Mouse (Mus musculus): Measurements from ENCODE around the gene Tmem176b.
A peak's percentile ranks its signal among the peaks of the same experiment; 100 is the strongest.
"Not testable (repeated sequence)": the region's sequence is repeated elsewhere in the genome, so short reads cannot be mapped to it uniquely, and the experiment has no call there.

The Tmem176b gene

DNA sequence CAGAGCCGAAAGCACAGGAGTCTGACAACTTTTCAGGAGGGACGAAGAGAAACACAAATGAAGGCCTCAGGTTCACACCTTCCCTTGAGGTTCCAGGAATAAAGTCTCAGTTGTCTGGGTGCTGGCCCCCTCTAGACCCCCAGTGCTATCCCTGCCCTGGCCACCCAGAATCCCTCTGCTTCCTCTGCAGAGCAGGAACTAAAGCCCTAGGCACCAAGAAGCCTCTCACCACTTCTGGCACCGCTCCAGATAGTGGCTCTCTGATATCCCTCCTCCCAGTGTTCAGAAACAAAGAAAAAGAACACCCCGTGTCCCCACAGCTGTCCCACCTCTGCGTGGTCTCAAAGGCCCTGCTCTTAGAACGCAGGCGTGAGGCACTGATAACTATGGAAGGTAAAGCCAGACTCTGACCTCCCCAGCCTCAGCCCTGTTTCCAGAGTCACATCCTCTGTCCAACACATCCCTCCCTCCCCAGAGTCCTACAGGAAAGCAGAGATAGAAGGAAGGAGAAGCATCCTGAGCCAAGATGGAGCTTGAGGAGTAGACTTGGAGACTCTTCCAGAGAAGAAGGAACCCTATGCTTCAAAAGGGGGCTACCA lies 826 bp downstream of the Tmem176b start, which contains the start of gene Tmem176a:
Gene Tmem176a, plus strand, starts transcription at position 549 of the 599 bp plus-strand sequence.
- no peak for DNase-seq

DNA sequence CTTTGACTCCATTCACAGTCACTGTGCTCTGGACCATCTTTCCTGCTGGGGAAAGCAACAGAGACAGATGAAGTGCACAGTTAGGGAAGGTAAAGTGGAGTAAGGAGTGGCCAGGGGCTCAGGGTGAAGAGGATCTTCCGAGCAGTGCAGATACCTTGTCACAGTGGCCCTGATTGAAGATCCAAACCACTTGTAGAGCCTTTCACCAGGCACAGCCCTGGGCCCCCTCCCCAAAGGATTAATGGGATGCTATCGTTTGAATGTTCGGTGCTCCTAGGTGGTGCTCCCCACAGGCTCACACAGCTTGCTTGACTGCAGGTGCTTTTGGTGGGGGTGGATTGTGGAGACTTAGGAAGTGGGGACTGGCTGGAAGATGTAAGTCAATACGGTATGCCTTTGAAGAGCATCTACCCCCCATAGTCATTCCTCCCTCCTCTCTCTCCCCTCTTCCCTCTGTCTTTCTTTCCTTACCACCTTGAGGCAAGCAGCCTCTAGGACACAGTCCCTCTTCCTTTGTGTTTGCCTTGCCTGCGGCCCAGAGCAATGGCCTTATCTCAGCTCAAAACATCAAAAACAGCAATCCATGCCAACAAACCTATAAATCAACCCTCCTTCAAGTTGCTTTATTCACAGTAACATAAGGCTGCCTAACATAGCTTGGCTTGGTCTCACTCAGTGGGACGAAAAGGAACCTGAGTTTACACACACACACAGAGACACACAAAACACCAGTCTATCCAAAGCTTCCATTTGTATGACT lies 2.8 kb downstream of the Tmem176b start:
- DNase-seq, result no peak

DNA sequence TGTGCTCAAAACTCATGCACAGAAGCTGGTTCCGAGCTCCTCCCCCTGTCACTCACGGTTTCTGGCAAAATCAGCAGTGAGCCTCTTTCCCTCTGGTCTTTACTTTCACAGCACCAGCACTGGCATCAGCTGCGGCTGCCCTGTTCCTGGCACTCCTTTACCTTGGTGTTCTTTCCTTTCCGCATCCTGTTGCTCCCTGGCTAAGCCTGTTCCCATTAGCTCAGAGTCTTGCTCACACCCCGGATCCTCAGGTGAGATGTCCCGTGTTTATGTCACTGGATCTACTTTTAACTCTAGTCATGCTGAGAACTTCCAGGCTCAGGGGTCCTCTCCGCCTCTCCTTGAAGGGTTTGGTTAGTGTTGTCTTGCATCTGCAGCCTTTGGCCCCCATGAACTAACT lies 3.8 kb downstream of the Tmem176b start:
- DNase-seq, result no peak

DNA sequence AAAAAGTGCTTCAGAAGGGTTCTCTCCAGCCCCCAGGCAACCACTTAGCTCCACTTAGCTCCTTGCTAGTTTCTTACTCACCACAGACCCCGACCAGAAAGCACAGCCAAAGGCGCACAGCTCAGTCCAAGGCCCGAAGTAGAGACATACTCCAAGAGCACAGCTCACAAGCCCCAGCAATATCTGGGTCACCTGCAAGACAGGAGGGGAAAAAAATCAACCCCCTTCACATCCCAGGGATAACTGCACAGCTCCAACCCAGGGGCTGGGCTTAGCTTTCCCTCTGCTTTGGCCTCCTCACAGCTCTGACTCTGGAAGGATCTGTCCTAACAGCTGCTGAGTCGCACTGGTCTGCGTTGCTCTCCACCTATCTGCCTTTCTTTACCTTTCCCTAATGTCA lies 5.2 kb downstream of the Tmem176b start:
- no peak for DNase-seq

DNA sequence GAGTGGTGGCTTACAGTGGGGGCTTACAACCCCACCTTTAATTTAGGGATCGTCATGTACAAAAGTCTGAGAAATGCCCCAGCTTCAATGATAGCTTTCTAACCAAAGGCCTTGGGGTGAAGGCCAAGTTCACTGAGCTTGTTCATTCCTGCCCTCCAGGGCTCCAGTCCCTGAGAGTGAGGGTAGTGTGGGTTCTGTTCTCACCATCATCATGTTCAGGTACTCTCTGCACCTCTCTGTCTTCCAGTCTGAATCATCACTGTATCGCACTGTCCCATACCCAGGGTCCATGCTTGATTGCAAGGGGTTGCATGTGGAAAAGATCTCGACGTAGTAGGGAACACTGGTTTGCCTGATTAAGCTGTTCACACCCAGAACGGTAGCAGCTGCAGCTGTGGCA lies 6.1 kb downstream of the Tmem176b start:
- DNase-seq, result no peak

DNA sequence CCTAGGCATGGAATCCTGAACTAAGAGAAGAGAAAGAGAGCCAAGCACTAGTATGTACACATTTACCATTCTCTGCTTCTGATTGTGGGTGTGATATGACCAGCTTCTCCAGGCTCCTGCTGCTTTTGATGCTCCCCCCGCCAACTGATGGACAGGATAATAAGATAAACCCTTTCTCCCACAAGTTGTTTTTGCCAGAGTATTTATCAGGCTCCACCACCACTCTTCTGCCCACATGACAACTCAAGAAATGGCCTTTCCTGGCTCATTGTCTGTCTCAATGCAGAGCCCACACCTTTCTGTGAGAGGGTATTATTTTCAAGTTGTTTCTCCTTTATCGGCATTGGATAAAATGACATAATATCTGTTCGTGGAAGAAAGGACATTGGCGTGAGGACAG lies 7.8 kb downstream of the Tmem176b start:
- no peak for DNase-seq

DNA sequence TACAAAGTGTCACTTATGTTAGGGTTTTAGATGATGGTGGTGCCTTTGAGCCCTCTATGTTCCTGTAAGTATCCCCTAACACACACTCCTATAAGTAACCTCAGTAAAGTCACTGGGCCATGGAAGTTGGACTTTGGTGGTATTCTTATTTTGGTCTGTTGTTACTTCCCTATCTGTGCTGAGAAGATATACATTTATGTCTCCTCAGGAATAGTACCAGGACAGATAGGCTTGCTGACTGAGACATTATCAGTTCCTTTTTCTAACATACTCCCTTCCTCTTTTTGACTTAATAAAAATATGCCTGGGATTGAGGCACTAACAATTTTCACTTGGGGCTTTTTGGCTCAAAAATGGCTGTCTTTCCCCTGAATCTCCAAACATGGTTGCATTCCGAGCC lies 8.9 kb downstream of the Tmem176b start:
- no peak for DNase-seq

DNA sequence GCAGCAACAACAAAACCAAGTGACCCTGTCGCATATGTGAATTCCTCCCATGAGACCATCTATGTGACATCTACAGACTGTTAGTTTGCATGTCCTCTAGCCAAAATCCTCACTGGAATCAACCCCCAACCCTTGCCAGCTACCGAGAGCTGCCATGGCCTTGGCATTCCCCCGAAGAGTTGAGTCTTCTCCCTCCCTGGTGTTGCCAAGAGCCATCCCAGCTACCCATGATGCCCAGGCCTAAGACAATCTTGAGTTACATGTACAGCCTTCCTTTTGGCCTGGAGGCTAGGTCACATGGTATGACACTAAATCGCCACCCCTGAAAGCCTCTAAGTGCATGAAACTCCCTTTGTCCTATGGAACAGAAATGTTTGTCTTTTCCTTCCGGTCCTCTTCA lies 10.2 kb downstream of the Tmem176b start:
- no peak for DNase-seq

DNA sequence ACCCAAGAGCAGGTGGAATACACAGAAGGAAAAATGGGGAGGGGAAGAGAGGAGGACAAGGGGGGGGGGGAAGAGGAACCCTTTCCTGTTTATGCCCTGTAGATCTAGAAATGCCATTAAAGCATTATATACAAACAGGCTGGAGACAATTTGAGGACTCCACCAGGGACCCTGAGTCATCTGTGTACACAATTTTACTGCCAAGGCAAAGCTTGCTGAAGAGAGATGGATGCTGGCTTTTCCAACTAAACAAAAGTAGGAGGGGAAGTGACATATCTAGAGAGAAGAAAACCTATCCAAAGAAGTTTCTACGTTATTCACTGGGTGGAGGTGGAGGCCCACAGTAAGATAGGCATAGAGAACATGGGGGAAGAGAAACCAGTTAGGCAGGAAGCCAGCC lies 11.1 kb downstream of the Tmem176b start:
- no peak for DNase-seq

DNA sequence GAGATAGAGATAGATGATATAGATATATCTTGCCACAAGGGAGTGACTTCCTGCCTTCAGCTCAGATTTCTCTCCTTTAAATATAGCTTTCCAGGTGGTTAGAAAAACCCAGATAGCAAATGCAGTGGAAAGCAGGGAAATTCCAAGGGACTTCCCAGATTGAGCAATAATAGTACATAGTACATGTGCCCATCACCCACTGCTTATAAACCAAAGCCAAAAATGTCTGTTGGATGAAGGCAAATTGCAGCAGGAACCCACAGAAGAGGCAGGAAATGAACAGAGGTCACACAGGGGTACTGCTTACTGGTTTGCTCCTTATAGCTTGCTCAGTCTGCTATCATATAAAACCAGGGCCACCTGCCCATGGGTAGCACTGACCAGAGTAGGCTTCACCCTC lies 11.6 kb downstream of the Tmem176b start:
- DNase-seq, result no peak

DNA sequence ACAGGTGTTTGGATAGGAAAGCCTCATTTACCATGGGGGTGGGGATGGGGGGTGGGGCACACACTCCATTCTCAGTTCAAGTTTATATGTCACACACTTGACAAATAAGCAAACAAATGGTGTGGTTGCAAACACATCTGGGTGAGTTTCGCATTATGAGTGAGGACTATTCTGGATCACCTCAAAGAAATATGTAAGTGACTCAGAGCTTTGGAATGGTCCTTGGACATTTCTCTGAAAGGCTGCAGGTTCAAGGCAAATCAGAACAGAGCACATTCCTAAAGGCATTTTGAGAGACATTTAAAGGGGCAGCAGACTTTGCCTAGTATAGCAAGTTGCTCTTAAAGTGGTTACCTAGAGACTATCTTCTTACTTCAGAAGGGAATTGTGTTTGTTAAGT lies 12.3 kb downstream of the Tmem176b start:
- no peak for DNase-seq

DNA sequence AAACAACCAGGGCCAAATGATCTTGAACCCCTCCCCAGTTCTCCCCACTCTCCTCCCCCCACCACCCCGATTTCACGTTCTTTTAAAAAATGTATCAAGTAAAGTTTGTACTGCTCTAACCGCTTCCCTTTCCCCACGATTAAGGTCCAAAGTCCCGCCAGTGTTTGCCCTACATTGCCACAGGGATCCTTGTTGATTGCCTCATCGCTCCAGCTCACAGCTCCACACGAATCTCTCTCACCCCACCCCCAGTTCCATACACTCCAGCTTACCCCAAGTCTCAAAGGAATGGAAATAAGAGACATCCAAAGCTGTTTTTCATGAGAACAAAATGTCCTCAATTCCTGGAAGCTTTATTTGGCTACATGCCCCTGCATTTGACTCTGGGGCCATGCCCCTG lies 16.3 kb downstream of the Tmem176b start:
- DNase-seq, result no peak

DNA sequence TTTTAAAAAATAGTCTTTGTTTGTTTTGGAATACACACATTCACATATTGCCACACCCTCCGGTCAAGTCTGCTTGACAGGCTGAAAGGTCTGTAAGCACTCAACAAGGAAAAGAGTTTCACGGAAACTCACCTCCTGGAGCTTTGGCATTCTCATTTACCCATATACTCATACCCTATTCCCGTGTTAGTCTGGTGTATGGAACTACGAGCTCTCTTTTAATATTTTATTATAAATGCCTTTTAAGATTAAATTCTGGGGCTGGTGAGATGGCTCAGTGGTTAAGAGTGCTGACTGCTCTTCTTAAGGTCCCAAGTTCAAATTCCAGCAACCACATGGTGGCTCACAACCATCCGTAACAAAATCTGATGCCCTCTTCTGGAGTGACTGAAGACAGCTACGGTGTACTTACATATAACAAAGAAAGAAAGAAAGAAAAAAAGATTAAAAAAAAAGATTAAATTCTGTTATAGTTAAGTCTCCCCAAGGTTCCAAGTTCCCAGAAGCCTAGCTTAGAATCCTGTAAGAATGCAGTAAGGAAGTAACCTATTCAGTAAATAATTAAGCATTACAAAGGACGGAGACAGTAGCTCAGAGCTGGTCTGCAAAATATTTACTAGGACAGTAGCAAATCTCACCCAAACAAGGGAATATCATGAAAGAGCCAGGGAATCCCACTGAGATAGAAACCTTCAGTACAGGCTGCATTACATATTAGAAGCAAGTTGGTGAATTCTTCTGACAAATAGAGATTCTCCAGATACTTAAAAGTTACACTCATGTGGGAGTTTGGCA lies 19.1 kb downstream of the Tmem176b start:
- DNase-seq, result not testable (repeated sequence)

DNA sequence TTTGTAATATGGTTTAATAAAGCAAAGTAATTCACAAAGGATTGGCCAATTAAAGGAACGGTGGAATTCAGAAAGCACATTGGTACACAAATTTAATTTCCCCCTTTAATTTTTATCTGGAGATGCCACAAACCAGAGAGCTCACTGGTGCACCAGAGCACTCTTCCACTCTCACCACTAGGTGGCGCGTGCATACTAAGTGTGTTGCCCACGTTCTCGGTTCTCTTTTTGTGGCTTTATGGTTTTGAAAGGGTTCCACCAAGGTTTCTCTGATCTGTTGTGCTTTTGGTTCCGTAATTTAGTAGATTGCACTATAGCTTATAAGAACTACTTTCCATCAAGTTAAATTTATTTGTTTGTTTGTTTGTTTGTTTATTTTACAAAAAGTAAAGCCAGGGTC lies 23.5 kb downstream of the Tmem176b start:
- DNase-seq, result peak; percentile 63

DNA sequence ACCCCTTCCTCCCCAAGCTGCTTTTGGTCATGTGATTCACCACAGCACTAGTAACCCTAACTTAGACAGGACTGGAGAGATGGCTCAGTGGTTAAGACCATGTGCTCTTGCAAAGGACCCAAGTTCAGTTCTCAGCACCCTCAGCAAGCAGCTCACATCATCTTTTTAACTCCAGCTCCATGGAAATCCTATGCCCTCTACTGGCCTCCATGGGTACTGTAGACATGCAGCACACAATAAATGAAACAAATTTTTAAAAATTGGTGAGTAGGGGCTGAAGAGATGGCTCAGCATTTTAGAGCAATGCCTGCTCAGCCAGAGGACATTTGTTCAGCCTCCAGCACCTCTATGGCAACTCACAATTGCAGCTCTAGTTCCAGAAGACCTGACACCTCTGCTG lies 26.3 kb downstream of the Tmem176b start:
- no peak for DNase-seq

DNA sequence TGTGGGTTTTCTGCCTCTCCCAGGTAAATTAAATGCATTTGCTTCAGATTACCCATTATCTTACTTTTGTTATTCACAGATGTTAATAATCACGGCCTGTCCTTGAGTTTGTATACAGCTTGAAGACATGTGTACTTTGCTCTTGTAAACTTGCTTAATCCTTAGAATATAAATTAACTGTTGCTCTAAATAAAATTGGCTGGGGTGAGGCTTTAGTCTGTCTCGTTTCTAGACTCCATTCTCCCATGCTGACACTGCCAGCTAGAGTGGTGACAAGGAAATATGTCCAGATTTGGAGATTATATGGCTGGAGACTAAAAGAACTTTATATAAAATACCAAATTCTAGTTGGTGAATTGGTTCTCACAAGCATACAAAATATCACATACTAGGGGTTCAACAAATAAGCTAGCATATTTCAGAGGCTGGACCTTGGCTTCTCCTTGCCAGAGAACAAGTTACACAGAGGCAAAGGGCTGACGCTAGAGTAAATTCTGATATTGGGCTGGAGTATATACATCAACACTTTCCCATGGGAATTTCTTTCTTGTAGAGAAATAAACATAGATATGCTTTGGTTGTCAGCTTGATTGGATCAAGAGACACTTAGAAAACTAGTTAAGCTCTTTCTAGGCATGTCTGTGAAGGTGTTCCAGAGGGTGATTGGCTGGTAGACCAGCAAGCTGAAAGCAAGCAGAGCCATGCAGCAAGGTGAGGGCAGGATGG lies 31.6 kb downstream of the Tmem176b start:
- DNase-seq, result no peak

DNA sequence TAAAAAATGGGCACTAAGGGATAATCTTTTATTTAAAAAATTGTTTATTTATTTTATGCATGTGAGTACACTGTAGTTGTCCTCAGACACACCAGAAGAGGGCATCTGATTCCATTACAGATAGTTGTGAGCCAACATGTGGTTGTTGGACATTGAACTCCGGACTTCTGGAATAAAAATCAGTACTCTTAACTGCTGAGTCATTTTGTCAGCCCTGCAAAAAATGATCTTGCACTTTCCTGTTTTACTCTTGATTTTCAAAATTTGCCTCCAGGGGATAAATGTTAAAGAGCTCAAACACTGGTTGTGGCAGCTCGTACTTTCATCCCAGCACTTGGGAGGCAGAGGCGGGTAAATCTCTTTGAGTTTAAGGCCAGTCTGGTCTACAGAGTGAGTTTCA lies 34.5 kb downstream of the Tmem176b start:
- DNase-seq, result no peak

DNA sequence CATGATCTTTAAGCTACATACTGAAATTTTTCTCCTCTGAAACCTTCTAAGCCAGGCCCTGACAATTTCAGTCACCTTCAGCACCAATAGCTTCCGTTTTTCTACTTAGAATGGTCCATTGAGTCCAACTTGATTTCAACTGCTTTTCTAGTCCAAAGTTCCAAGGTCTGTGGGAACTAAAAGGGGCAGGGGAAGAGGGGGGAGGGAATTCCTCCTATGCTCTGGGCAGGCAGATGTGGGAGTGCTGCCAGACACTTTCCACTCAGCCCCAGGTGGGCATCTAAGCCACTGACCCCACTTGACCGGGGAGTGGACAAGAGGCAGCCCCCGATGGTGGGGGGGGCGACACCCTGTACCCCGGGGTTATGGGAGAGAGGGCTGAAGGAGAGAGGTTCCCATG lies 37.0 kb downstream of the Tmem176b start:
- DNase-seq, result no peak

DNA sequence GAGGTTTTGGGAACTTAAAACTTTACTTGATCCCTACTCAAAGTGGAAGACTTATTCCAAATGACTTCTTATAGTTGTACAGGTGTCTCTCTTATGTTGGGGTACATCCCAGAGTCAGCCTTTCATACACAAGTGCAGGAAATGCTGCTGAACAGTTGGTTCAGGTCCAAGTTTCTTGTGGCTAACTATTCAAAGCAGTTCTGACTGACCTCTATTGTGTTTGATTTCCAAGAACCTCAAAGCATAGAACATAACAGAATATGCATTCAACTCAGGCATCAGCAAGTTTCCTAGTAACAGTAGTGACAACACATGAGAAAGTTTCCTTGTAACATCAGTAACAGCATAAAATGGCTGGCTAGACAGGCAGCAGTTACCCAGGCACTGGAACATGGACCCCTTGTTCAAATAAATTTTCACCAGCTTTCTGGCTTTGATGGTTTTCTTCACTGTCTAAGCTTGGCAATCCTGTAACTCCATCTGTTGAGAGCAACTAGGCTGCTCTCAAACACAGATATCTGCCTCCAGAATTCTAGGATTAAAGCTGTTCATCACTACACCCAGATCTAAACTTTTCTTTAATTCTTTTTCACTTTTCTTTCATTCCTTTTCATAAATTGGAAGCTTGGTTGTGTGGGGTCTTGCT lies 37.8 kb downstream of the Tmem176b start:
- DNase-seq, result no peak

DNA sequence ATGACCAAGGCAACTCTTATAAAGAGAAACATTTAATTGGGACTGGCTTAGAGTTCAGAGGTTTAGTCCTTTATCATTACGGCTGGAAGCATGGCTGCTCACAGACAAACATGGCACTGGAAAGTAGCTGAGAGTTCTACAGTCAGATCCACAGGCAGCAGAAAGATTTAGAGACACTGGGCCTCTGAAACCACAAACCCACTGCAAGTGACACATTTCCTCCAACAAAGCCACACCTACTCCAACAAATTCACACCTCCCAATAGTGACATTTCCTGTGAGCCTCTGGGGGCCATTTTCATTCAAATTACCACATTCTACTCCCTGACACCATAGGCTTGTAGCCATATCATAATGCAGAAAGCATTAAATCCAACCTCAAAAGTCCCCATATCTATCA lies 39.4 kb downstream of the Tmem176b start:
- DNase-seq, result no peak

DNA sequence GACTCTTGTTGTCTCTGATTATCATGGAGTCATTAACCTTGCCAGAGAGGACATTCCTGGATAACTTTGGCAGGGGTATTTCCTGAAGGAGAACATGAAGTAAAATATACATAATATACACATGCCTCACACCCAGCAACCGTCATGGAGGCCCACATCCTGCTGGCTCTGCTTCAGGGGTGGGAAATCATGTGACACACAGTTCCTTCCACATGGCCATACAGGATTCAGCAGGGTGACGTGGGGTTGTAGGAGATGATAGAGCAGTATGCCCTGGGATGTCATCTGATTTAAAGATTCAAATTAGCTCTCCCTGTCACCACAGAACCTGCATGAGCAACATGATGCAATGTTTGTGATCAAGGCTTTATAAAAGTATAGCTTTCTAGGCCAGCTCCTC lies 53.4 kb downstream of the Tmem176b start:
- no peak for DNase-seq

DNA sequence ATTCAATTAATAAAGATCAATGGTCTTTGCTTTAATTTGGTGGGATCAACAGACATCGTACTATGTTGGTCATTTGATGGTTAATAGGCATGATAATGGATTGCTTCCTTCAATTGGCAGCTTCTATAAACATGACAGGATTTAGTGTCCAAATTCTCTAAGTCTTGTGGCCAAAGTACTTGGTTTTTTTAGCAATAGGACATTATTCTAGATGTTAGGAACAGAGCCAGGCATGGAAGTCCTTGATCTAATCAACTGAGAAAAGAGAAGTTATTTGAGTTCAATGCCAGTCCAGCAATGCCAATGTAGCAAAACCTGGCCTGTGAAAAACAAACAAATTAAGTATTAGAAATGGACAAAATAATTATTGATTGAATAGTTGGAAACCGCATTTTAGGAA lies 55.7 kb downstream of the Tmem176b start:
- DNase-seq, result no peak

DNA sequence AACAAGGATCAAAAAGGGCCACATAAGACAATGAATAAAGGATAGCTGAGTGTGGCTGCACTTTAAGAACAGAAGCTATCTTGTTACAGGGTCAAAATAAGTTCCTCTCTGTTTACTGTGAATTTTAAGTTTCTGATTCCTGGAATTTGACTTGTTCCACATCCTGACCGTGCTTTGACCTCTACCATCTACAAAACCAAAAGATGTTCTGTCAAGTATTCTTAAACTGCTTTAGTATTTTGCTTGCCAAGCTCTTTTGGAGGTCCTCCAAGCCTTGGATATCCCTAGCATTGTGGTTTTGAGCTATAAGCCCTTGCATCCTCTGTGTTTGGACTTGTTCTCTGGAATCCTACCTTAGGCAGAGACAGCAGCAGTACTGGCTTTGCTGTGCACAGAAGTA lies 56.1 kb downstream of the Tmem176b start:
- no peak for DNase-seq

All from thymus, postnatal 25 days (tissue).